Mouse (Mus musculus): ENCODE measurements around the gene Syngr3. TPM values are rescaled to one million over a fixed set of nuclear protein-coding genes. Genes with fewer than 3 reads are reported as not detected.
A peak's percentile ranks its signal among the peaks of the same experiment; 100 is the strongest.

The Syngr3 gene
- polyA plus RNA-seq, 1 experiment from 2014 or later, result 5.0 TPM

DNA sequence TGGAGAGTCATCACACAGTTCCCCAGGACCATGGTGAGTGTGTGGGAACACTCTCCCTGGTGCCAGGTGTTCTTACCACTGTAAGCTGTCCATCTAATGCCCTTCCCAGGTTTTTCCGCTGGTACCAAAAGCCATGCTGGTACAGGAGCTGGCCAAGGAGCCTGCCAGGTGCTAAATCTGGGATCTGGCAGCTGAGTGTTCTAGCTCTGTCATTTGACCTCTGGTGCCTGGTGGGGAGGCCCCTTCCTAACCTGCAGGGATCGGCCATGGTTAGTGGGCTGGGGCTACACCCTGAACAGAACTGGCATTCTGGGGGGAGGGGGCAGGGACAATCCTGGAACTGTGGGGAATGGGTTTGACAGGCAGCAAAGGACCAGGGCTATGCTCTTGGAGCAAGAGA, 37.9 kb upstream of the Syngr3 start, which contains the start of gene Rpl3l:
Gene Rpl3l, plus strand, starts transcription at position 203 of the 400 bp plus-strand sequence.
- Histone ChIP-seq H3K4me3 (ENCODE audit: low read depth, low read length) (no peak within 1 kb of the TSS), H3K4me2 (replicated peaks; ENCODE audit: low read depth) (no peak within 1 kb of the TSS), H3K36me3 (ENCODE audit: control insufficient read depth, insufficient read depth, low read length) (no peaks in the 10 kb centered on the region), H3K4me1 (replicated peaks; ENCODE audit: control insufficient read depth, insufficient read depth) (no peaks in the 10 kb centered on the region), H3K9me3 (ENCODE audit: control insufficient read depth, low read length) (no peaks in the 10 kb centered on the region), H3K9ac (ENCODE audit: low read length) (no peak within 1 kb of the TSS), H3K27me3 (ENCODE audit: control insufficient read depth, insufficient read depth, low read length) (no peaks in the 10 kb centered on the region), H3K27ac (replicated peaks) (no peak within 1 kb of the TSS)
- 65% methylated on average over 2 of the region's 2 CpGs for WGBS
- ATAC-seq (ENCODE audit: low FRiP score, low TSS enrichment) (no peak), DNase-seq (ENCODE audit: low spot score) (no peak)
- no peak for TF ChIP-seq EP300 (optimal IDR thresholded peaks at IDR 0.05)
- TF ChIP-seq CTCF (IDR thresholded peaks at IDR 0.05; ENCODE audit: low read depth), result no peak

DNA sequence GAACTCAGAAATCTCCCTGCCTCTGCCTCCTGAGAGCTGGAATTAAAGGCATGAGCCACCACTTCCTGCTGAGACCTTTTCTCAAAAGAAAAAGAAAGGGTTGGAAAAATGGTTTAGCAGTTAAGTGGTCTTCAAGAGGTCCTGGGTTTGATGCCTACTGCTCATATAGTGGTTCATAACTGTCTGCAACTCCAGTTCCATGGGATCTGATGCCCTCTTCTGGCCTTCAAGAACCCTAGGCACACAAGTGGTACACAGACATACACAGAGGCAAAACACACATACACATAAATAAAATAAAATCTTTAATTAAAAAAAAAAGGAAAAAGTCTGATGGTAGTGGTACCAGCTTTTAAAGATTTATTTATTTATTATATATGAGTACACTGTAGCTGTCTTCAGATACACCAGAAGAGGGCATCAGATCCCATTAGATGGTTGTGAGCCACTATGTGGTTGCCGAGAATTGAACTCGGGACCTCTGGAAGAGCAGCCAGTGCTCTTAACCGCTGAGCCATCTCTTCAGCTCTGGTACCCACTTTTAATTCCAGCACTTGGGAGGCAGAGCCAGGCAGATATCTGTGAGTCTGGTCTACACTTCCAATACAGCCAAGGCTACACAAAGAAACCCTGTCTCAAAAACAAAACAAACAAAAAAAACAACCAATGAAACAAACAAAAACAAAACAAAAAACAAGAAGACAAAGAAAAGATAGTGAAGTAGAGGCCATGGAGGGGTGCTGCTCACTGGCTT, 36.1 kb upstream of the Syngr3 start:
- Histone ChIP-seq H3K4me2 (replicated peaks; ENCODE audit: low read depth) (no peak overlapping the region), H3K27me3 (ENCODE audit: control insufficient read depth, insufficient read depth, low read length) (no peaks in the 10 kb centered on the region), H3K4me3 (ENCODE audit: low read depth, low read length) (no peak overlapping the region), H3K36me3 (ENCODE audit: control insufficient read depth, insufficient read depth, low read length) (peaks cover 10% of the 10 kb centered on the region), H3K27ac (replicated peaks) (no peak overlapping the region), H3K4me1 (replicated peaks; ENCODE audit: control insufficient read depth, insufficient read depth) (0 out of 2 replicates have a peak, but pooled peaks cover 2% of the 10 kb centered on the region), H3K9me3 (ENCODE audit: control insufficient read depth, low read length) (no peaks in the 10 kb centered on the region), H3K9ac (ENCODE audit: low read length) (no peak overlapping the region)
- no peak for ATAC-seq (ENCODE audit: low FRiP score, low TSS enrichment)
- no peak for DNase-seq (ENCODE audit: low spot score)
- TF ChIP-seq EP300 (optimal IDR thresholded peaks at IDR 0.05) (no peak), CTCF (IDR thresholded peaks at IDR 0.05; ENCODE audit: low read depth) (peak; percentile 28; the same call in 1 of the 2 replicates)
- 70% methylated on average over 3 of the region's 3 CpGs for WGBS

DNA sequence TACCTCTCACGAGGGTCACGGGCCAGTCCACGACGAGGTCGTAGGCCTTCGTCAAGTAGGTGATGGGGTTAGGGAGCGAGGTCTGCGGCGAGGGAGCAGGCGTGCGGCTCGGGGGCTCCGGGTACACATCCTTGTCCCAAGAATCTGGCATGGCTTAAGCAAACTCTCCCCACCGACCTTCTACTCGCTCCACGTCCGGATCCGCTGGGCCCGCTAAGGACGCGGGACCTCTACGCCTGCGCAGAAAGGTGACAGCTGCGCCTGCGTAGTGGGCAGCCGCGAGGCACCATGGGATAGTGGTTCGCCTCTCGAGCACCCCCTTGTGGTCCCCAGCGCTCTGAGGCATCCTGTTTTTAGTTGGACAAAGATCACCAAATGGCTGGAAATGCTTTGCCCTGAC, 34.4 kb upstream of the Syngr3 start, which contains the start of gene Ndufb10:
Gene Ndufb10, minus strand, starts transcription at position 295 of the 400 bp plus-strand sequence.
- TF ChIP-seq CTCF (IDR thresholded peaks at IDR 0.05; ENCODE audit: low read depth), result peak; percentile 99
- no peak for TF ChIP-seq EP300 (optimal IDR thresholded peaks at IDR 0.05)
- peak within 1 kb of the TSS; percentile 69 for H3K4me2 ChIP-seq (replicated peaks; ENCODE audit: low read depth)
- H3K9ac ChIP-seq (ENCODE audit: low read length), result peak within 1 kb of the TSS; percentile 64
- 0 out of 2 replicates have a peak, but pooled peaks cover 2% of the 10 kb centered on the region for H3K4me1 ChIP-seq (replicated peaks; ENCODE audit: control insufficient read depth, insufficient read depth)
- under 1% methylated on average over 30 of the region's 30 CpGs for WGBS
- H3K36me3 ChIP-seq (ENCODE audit: control insufficient read depth, insufficient read depth, low read length), result peaks cover 10% of the 10 kb centered on the region
- peak within 1 kb of the TSS; percentile 58 for H3K4me3 ChIP-seq (ENCODE audit: low read depth, low read length)
- DNase-seq (ENCODE audit: low spot score), result peak; percentile 96
- H3K27ac ChIP-seq (replicated peaks), result peak within 1 kb of the TSS; percentile 73
- ATAC-seq (ENCODE audit: low FRiP score, low TSS enrichment), result peak; percentile 66
- H3K27me3 ChIP-seq (ENCODE audit: control insufficient read depth, insufficient read depth, low read length), result no peaks in the 10 kb centered on the region
- no peaks in the 10 kb centered on the region for H3K9me3 ChIP-seq (ENCODE audit: control insufficient read depth, low read length)

DNA sequence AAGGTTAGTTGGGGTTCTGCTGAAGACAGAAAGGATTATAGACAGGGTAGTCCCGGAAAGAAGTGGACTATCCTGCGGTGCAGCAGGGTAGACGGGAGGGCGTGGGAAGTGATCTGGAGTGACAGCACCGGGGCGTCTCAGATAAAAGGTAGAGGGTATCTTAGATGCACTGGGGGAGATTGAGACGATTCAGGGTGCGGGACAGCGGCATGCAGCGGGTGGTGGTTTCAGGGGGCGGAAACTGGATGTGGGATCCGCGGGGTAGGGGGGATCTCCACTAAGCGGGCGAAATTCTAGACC, 34.1 kb upstream of the Syngr3 start:
- H3K4me1 ChIP-seq (replicated peaks; ENCODE audit: control insufficient read depth, insufficient read depth), result 0 out of 2 replicates have a peak, but pooled peaks cover 2% of the 10 kb centered on the region
- peak overlapping the region; percentile 58 for H3K4me3 ChIP-seq (ENCODE audit: low read depth, low read length)
- ATAC-seq (ENCODE audit: low FRiP score, low TSS enrichment) (no peak), DNase-seq (ENCODE audit: low spot score) (peak; percentile 31)
- H3K4me2 ChIP-seq (replicated peaks; ENCODE audit: low read depth), result peak overlapping the region; percentile 69
- no peaks in the 10 kb centered on the region for H3K27me3 ChIP-seq (ENCODE audit: control insufficient read depth, insufficient read depth, low read length)
- peaks cover 10% of the 10 kb centered on the region for H3K36me3 ChIP-seq (ENCODE audit: control insufficient read depth, insufficient read depth, low read length)
- peak overlapping the region; percentile 73 for H3K27ac ChIP-seq (replicated peaks)
- peak overlapping the region; percentile 64 for H3K9ac ChIP-seq (ENCODE audit: low read length)
- H3K9me3 ChIP-seq (ENCODE audit: control insufficient read depth, low read length), result no peaks in the 10 kb centered on the region
- no peak for TF ChIP-seq CTCF (IDR thresholded peaks at IDR 0.05; ENCODE audit: low read depth)
- TF ChIP-seq EP300 (optimal IDR thresholded peaks at IDR 0.05), result no peak
- under 1% methylated on average over 15 of the region's 15 CpGs for WGBS

DNA sequence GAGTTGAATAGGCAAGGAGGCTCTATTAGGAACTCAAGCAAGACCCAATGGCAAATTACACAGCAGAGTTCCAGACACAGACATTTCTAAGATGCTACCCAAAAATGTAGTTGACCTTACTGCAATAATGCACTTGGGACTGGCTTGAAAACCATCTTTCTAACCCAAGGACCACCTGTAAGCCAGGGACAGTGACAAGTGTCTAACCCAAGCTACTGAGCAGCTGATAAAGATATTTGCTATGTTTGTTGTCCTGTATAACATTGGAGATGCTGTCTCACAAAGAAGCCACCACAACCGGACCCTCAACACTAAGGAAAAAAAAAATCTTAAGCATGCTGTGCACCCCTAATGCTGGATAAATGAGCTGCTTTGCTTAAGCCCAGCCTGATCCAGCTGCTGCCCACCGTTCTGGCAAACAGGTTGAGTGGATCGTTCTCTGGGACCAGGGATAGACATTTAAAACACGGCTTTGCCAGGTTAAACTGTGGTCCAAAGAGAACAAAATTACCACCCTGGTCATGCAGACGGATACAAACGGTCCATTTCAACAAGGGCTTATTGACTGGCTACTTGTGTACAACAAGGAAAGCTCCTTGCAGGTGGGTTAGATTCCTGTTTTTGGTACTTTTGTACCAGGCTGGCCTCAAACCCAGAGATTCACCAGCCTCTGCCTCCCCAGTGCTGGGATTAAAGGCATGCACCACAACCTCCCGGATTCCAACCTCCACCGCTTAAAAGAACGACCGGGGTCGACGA, 33.5 kb upstream of the Syngr3 start:
- DNase-seq (ENCODE audit: low spot score) (no peak), ATAC-seq (ENCODE audit: low FRiP score, low TSS enrichment) (no peak)
- Histone ChIP-seq H3K27ac (replicated peaks) (peak overlapping the region; percentile 73), H3K36me3 (ENCODE audit: control insufficient read depth, insufficient read depth, low read length) (peaks cover 10% of the 10 kb centered on the region), H3K27me3 (ENCODE audit: control insufficient read depth, insufficient read depth, low read length) (no peaks in the 10 kb centered on the region), H3K9me3 (ENCODE audit: control insufficient read depth, low read length) (no peaks in the 10 kb centered on the region), H3K4me2 (replicated peaks; ENCODE audit: low read depth) (peak overlapping the region; percentile 69), H3K4me3 (ENCODE audit: low read depth, low read length) (peak overlapping the region; percentile 58), H3K4me1 (replicated peaks; ENCODE audit: control insufficient read depth, insufficient read depth) (0 out of 2 replicates have a peak, but pooled peaks cover 2% of the 10 kb centered on the region), H3K9ac (ENCODE audit: low read length) (peak overlapping the region; percentile 64)
- TF ChIP-seq EP300 (optimal IDR thresholded peaks at IDR 0.05) (no peak), CTCF (IDR thresholded peaks at IDR 0.05; ENCODE audit: low read depth) (no peak)
- under 1% methylated on average over 12 of the region's 12 CpGs for WGBS

Data from stomach, postnatal 0 days (tissue).